Mouse (Mus musculus): Measurements from ENCODE around the gene Rab6b.
"Not testable (repeated sequence)": the region's sequence is repeated elsewhere in the genome, so short reads cannot be mapped to it uniquely, and the experiment has no call there.

Gene Rab6b

GRCm38 (mm10) chr9:103141266-103141665 lies 29.7 kb downstream of the Rab6b start:
- DNase-seq (ENCODE audit: low spot score in 2 of 2): no peak

DNA sequence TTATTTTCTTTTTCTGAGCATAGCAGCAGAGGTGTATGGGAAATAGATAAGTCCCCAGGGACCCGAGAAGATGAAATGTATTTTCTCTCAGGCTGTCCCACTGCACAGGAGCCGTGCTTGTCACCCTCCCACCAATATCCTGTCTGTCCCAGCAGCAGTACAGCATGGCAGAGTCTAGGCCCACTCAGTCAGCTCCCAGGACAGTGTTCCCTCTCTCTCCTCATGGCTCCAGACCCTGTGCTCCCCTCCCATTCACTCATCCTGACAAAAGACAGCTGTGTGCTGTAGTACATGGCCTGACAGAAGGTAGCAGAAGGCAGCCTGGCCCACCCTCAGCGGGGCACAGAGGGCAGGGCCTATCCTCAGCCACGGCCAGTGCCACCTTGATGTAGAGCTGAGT lies 32.3 kb downstream of the Rab6b start:
- no peak for DNase-seq (ENCODE audit: low spot score in 2 of 2)

DNA sequence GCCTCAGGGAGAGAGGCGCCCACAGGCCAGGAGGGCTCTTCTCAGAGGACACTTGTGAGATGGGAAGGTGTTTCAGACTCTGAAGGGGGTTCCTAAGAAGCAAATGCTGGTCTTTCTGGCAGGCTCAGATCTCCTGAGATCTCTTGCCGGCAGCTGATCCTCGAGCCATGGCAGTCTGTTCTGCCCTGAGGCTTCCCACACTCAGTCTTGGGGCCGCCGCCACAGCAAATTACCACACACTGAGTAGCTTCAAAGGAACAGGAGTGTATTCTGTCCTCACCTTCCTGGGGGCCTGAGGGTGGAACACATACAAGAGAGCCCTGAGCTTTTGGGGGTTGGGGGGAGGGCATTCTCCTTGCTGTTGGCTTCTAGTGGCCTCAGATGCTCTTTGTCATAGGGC lies 33.8 kb downstream of the Rab6b start:
- DNase-seq (ENCODE audit: low spot score in 2 of 2): no peak

DNA sequence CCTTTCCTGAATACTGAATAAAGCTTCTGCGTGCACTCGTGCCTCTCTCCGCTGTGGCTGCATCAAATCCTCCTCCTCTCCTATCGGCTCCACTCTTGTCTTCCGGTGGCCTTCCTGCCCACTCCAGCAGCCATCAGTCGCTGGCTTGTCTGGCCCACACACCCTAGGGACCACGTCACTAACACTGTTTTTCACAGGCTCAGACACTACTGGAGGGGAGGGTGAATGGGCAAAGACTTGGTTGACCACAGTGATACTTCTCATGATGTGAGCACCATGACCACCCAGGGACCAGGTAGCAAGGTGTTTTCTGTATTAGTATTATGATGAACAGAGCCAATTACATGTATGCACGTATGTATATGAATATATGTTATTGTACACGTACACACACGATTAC lies 34.7 kb downstream of the Rab6b start:
- DNase-seq (ENCODE audit: low spot score in 2 of 2): no peak

DNA sequence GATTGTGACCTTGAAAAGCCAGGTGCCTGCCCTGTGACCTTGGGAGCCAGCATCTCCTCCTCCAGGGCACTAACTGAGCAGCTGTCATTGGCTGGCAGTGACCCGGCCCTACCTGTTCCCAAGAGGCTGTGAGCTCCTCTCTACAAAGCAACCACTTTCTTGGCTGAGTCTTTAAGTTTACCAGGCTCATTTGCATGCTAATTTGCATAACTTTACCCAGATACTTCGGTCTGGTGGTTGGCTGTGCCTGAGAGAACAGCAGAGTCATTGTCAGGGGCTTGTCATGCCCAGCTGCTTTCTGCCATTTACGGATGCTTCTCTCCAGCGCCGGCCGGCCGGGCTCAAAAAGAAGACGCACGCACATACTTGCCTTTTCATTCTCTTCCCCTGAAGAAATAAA lies 35.1 kb downstream of the Rab6b start:
- peak; percentile 66 to 74 for DNase-seq (ENCODE audit: low spot score in 2 of 2)

- no peak for DNase-seq (ENCODE audit: low spot score in 2 of 2)
Measured at GRCm38 (mm10) chr9:103147103-103147502, 35.5 kb downstream of the Rab6b start.

DNA sequence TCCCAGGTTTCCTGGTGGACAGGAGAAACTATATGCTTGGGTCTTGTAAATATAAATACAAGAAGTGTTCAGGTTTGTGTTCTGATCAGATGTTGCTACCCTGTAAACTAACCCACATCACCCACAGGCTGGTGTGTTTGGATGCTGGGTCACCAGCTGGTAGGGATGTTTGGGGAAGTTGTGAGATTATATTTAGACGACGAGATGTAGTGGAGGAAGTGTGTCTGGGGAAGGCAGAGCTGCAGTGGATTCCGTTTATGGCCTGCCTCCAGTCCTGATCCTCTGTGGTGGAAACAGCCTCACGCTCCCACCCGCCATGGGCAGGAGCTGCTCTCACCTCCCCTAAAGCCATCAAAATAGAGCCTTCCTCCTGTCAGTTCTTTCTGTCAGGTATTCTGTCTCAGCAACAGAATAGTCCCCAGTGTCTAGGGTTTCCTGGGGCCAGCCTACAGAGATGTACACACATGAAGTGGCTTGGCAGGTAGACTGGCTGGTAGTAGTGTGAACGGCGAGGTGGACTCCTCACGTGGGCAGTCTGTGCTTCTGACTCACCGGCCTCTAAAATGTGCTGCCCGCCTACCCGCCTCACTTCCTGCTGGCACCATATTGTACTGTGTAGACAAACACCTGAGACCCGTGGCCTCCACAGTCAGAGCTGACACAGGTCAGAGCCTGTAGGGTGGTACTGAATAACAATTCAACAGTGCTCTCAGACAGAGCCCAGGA lies 37.6 kb downstream of the Rab6b start:
- no peak for DNase-seq (ENCODE audit: low spot score in 2 of 2)

DNA sequence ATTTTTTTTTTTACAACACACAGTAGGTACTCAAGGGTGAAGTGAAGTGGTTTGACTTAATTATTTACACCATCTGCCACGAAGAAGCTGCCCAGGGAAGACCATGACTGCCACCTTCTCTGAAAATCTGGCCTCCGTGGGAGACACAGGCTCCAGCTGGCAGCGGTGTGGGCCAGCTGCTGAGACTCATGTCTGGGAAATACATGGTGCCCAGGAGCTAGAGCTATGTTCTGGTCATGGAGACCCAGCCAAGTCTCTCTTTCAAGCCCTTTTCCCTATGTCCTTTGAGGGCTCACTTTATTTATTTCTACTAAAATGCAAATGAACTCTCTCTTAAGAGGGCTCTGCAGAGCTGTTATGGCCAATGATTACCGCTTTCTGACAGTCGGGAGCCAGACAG lies 41.7 kb downstream of the Rab6b start:
- no peak for DNase-seq (ENCODE audit: low spot score in 2 of 2)

- no peak for DNase-seq (ENCODE audit: low spot score in 2 of 2)
Measured at GRCm38 (mm10) chr9:103154568-103154967, 43.0 kb downstream of the Rab6b start.

DNA sequence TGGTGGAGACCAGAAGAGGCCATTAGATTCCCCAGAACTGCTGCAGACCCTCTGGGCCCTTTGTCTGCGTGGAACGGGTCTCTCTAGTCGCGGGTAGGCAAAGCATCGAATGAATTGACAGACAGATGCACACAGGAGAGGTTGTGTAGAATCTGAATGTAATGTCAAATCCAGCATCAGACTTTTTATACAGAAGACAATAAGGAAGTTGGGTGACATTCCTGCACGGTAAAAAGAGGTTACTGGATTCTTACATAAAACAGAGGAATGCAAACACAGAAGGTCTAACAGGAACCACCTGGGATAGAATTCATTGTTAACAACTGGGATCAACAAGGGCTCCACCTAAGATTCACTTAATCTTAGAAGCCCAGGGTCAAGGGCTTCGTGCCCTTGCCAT lies 43.6 kb downstream of the Rab6b start:
- DNase-seq (ENCODE audit: low spot score in 2 of 2): not testable (repeated sequence)

GRCm38 (mm10) chr9:103163806-103164205 lies 52.2 kb downstream of the Rab6b start:
- DNase-seq (ENCODE audit: low spot score in 2 of 2): no peak

GRCm38 (mm10) chr9:103168046-103168445 lies 56.5 kb downstream of the Rab6b start:
- DNase-seq (ENCODE audit: low spot score in 2 of 2): no peak

DNA sequence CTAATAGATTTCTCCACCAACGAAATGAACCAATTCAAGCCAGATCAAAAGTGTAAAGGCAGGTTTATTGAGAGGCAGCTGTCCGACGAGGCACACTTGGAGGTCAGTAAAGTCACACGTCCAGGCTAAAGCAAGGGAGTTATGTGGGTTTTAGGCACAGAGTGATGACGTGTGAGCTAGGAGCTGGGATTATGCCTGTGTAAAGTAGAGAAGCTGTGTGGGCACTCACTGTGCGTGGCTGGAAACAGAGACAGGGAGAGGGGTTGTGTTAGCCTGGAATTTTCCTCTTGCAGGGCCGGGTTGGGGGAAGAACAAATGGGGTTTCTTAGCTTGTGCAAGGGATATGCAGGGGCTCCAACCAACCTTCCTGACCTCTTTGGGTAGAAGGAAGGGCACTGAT lies 57.2 kb downstream of the Rab6b start:
- no peak for DNase-seq (ENCODE audit: low spot score in 2 of 2)

DNA sequence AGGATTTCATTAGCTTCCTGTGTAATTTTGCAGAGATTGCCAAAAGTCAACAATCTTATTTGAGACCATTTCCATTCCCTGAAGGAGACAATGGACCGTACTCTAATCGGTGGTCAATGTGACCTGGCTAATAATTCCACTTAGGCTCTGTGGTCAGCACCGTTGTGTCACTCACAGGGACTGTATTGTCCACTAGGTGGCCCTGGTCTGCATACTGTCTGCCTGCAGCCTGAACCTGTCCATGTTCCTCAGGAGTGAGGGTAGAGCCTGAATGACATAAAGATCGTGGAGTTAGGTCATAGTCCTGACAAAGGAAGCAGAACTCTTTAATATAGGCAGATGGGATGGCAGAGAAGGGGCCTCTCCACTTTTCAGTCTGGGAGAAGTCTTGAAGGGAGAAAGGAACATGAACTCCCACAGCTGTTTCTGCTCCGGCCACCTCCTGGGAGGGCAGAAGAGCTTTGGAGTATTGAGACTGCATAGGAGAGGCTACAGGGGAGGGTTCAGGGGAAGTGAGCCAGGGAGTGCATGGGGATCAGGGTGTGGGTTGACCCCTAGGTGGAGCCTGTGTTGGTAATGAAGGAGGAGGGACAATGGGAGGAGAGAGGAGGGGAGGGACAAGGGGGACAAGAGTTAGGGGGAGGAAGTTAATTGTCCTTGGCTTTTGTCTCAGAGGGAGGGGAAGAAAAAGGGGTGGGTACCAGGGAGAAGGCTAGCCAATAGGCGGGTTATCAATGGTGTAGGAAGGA lies 63.4 kb downstream of the Rab6b start:
- DNase-seq (ENCODE audit: low spot score in 2 of 2): no peak

- DNase-seq (ENCODE audit: low spot score in 2 of 2): no peak
Measured at GRCm38 (mm10) chr9:103175692-103176091, 64.1 kb downstream of the Rab6b start.

GRCm38 (mm10) chr9:103180303-103180702 lies 68.7 kb downstream of the Rab6b start:
- DNase-seq (ENCODE audit: low spot score in 2 of 2): peak in 1 of 2 experiments; percentile 46

DNA sequence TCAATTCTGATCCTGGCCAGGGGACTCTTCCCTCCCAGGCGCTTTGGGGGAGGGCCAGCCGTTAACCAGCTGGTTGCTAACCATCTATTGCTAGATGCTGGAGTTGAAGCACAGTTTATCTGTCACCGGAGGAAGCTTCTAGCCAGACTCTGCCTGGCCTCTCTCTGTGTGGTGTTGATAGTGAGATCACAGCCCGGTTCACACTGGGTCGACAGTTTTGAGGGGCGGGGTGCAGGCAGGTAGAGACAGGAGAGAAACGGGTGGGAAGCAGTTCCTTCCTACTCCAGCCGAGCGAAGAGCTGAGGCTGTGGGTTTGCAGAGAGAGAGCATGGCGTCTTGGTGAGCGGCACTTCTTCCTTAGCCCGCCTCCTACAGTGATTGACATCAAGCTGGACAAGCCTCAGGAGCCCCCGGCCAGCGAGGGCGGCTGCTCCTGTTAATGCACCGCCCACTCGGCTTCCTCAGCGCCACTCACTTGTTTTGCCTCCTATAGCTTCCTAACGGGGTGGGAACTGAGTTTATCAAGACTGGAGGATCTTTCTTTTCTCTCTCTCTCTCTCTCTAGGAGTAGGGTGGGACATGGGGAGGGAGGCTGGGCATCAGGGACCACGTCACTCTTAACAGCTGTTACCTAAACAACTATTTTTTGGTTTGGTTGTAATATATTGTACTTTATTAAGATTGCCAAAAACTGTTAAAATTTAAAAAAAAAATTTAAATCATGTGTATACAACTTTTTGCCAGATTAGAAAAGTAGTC lies 69.4 kb downstream of the Rab6b start:
- DNase-seq (ENCODE audit: low spot score in 2 of 2): peak; percentile 76 to 78

DNA sequence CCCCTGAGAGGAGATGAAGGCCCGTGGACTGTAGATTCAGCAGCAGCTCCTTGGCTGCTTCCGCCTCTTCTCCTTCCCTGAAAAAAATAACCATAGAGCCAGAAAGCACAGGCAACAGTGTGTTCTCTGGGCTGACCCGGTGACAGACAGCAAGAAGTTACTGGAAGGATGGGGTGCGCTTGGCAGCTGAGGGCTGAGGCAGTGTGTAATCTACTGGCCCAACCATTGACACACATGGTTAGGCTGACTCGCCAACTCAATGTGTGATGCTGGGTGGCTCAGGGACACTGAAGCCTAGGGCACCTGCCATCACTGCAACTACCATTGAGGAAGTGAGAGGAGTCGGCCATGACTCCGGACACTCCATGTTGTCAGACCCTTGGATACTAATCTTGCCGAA lies 70.3 kb downstream of the Rab6b start:
- DNase-seq (ENCODE audit: low spot score in 2 of 2): no peak

DNA sequence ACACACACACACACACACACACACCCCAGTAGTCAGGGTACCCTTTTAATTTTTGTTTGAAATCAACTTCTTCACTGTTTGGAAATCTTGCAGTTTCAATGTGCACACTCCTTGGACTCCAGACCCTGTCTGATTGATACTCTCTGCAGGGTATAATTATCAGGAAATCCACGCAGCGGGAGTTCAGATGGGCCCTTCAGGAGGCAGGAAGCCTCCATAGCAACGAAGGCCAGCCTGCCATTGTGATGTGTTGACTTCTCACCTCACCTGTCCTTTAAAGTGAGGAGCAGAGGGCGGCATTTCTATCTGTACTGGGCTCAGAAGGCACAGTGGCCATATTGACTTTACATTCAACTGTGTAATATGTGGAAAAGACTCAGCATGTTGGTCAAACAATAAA lies 73.3 kb downstream of the Rab6b start:
- no peak for DNase-seq (ENCODE audit: low spot score in 2 of 2)

DNA sequence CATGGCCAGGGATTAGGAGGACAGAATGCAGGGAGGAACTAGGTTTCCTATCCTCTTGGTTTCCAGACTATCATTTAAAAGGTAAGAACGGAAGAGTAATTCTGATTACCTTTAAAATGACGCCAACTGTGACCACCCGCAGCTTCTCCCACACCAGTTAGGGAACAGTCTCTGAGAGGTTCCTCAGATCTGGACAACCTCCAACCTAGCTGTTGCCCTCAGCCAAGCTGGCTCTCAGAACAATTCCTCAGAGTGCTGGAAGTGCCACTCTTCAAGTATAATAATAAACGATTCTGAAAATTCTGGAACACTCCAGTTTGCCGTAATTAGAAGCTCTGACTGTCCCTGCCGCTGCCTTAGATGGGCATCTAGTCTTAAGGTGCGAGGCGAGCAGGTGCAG lies 74.4 kb downstream of the Rab6b start:
- DNase-seq (ENCODE audit: low spot score in 2 of 2): no peak

DNA sequence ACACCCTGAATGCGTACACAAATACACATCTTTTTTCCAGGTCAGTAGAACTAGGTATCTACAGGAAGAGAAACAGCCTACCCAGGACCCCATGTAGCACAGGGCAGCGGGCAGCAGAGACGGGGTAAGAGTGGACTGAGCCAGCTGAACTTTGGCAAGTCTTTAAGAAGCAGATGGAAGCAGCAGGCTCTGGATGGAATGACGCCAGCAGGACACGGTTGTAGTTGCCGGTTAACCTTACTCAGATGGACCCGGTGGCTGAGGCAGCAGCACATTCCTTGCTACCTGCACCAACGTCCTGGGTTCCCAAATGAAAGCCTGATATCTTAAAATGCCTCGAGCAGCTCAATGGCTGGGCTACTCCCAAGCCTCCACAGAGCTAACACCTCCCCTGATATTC lies 75.2 kb downstream of the Rab6b start:
- peak; percentile 57 to 59 for DNase-seq (ENCODE audit: low spot score in 2 of 2)

GRCm38 (mm10) chr9:103188416-103188815 lies 76.8 kb downstream of the Rab6b start:
- DNase-seq (ENCODE audit: low spot score in 2 of 2): no peak
